Mouse (Mus musculus) kidney, adult 9 months (tissue): ENCODE results near the gene Hmgb1.
"Not testable (repeated sequence)": the region's sequence is repeated elsewhere in the genome, so short reads cannot be mapped to it uniquely, and the experiment has no call there.

ENCODE experiments used
- DNase-seq: peaks from one replicate; pipeline ENCODE4 v3.0.0; 2022

Hmgb1 gene

GRCm38 (mm10) chr5:149143766-149144375 lies 40.4 kb downstream of the Hmgb1 start:
- no peak for DNase-seq

DNA sequence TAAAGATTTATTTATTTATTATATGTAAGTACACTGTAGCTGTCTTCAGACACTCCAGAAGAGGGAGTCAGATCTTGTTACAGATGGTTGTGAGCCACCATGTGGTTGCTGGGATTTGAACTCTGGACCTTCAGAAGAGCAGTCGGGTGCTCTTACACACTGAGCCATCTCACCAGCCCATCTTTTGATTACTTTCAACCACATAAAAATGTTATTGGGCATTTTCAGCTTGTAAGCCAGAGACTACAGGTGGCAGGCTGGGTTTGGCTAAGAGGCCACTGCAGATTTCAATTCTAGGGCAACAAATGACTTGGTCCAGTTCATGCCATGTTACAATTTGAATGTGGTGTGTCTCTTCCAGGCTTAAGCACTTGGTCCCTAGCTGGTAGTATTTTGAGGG lies 43.1 kb downstream of the Hmgb1 start:
- DNase-seq: not testable (repeated sequence)

DNA sequence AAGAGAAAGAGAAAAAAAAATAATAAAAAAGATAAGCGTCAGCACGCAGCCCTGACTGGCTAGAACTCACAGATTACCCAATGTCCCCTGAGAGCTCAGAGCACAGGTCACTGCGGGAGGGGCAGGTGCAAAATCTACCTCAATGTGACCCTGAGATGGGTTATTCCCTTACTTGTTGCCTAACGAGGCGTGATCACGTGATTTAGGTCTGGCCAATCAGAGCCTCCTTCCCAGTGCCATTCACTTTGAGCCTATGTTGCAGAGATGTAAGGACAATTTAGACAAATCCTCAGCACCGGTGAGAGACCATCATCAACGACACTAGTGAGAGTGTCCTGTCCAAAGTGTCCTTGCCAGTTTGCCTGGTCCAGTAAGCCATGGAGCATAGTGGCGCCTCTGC lies 44.0 kb downstream of the Hmgb1 start:
- no peak for DNase-seq

GRCm38 (mm10) chr5:149138087-149138486 lies 46.2 kb downstream of the Hmgb1 start:
- DNase-seq: not testable (repeated sequence)

- no peak for DNase-seq
Observed at GRCm38 (mm10) chr5:149137447-149137846, 46.8 kb downstream of the Hmgb1 start.

- peak; percentile 58 for DNase-seq
Observed at GRCm38 (mm10) chr5:149136933-149137365, 47.3 kb downstream of the Hmgb1 start.

- no peak for DNase-seq
Observed at GRCm38 (mm10) chr5:149135455-149136354, 48.6 kb downstream of the Hmgb1 start.

- DNase-seq: no peak
Observed at GRCm38 (mm10) chr5:149134751-149135454, 49.4 kb downstream of the Hmgb1 start.

GRCm38 (mm10) chr5:149128473-149128872 lies 55.8 kb downstream of the Hmgb1 start:
- DNase-seq: no peak

- no peak for DNase-seq
Observed at GRCm38 (mm10) chr5:149123795-149124194, 60.5 kb downstream of the Hmgb1 start.

GRCm38 (mm10) chr5:149119341-149119881 lies 64.9 kb downstream of the Hmgb1 start:
- no peak for DNase-seq

DNA sequence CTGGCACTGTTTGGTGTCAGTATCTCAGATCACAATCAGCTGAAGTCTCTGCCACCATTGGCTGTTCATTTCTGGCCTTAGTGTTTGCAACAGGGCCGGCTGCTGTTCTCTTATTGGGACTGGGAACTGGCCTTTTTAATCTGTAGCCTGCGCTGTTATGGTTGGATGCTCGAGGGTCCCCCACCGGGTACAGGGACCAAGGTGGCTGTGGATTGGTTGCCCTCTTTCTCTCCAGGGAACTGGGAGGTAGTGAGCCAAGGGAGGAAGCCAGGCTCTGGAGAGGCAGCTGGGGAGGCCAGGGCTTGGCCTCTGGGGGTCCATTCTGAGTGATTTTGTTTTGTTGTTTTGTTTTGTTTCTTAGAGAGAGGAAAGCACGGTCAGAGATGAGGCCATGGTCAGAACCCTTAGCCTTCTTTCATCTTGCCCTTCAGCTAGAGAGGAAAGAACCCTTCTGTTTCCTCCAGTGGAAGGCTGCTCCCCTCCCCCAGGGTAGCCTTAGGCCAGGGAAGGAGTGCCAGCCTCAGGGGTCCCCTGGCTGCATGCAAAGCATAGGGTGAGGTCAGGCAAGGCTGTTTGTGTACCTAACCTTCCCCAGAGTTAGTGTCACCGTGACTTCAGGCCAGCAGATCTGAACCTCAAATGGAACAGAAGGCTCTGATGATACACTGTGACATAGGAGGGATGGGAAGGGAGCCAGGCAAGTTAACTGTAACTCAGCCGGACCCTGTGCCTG lies 66.3 kb downstream of the Hmgb1 start:
- no peak for DNase-seq

DNA sequence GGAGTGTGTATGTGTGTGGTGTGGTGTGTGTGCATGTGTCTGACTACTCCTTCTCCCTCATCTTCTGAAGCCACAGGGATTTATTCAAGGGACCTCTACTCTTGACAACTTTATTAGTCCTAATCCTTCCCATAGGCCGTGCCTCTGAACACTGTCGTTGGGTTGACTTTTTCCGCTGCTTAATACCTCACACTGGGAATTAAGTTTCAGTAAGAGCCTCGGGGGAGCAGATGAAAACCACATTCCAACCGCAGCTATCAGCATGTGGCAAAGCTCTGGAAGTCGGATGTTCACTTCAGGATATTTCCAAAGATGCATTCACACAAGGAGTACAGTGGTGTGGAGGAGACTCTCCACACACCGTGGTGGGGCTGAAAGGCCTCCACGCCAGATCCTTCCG lies 69.7 kb downstream of the Hmgb1 start:
- DNase-seq: no peak

GRCm38 (mm10) chr5:149114034-149114433 lies 70.3 kb downstream of the Hmgb1 start:
- DNase-seq: no peak

GRCm38 (mm10) chr5:149113439-149113838 lies 70.8 kb downstream of the Hmgb1 start:
- DNase-seq: no peak

GRCm38 (mm10) chr5:149112559-149112958 lies 71.7 kb downstream of the Hmgb1 start:
- DNase-seq: no peak

GRCm38 (mm10) chr5:149109220-149109619 lies 75.1 kb downstream of the Hmgb1 start:
- DNase-seq: no peak

DNA sequence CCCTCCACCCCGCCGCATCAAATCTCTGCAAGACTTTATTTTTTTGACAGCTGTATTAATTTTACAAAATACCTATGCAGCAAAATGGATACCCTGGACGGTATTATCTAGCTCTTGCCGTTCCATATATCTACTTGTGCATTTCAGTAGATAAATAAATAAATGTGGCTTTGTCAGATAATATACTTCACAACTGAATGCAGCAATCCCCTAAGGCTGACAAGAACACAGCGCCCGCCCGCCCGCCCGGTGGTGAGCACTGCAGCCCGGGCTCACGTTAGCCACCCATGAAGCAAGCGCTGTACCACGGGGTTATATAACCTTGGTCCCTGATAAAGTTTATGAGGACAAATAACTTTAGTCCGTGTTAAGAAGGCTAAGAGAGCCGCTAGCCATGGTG lies 76.1 kb downstream of the Hmgb1 start:
- no peak for DNase-seq

GRCm38 (mm10) chr5:149107566-149107965 lies 76.7 kb downstream of the Hmgb1 start:
- DNase-seq: no peak

DNA sequence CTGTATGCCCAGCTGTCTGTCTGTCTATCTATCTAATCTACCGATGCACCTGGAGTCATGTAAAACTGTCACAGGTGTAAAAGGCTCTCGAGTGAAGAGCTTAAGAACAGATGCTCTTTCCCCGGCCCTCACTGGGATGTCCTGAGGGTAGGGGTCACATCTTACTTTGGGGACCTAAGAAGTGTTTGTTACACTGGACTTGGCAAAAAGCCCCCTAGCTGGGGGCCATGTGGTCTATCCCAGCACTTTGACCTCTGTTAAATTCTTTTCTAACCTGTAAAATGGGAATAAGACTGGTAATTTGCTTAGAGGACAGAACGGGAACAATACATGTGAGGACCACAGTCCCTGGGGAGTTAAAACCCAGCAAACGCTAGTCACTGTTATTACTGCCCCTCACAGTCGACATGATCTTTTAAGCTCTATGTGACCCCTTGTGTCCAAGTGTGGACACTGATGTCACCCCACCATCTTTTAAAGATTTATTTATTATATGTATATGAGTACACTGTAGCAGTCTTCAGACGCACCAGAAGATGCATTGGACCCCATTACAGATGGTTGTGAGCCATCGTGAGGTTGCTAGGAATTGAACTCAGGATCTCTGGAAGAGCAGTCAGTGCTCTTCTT lies 80.1 kb downstream of the Hmgb1 start:
- DNase-seq: no peak

- no peak for DNase-seq
Observed at GRCm38 (mm10) chr5:149101869-149102268, 82.4 kb downstream of the Hmgb1 start.

DNA sequence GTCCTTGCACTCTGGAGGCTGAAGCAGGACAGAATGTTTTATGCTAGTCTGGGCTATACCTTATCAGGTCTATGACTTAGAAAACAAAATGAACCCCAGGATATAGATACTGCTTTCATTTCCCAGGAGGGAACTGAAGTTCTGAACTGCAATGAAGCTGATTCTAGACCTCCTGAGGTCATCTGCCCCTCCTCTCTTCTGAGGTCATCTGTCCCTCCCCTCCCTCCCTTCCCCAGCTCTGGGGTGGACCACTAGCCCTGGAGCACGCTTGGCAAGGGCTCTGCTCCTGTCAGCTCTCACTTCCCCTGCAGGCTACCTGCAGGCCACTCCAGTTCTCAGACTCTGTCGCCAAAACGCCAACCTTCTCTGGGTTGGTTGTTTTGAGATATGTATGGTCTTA lies 84.2 kb downstream of the Hmgb1 start:
- no peak for DNase-seq
